Mouse (Mus musculus): ENCODE data around the gene Cacybp. TPM values are rescaled to one million over a fixed set of nuclear protein-coding genes. Genes with fewer than 3 reads are reported as not detected.

Gene Cacybp
- polyA plus RNA-seq, 1 experiment from 2014 or later = 279 TPM

Other genes with a start within 250 kb of the Cacybp start
- 2.8 and 2.9 TPM in 2 replicates for gene 4930523C07Rik, start 168.5 kb downstream of the Cacybp start, polyA plus RNA-seq (2014; fragmentation: Nextera tagmentation; extraction: Ambion mirVana)
- 0.09 TPM in 1 of 2 replicates, not detected in the other for gene Tnn, start 59.3 kb downstream of the Cacybp start, polyA plus RNA-seq (2014; fragmentation: Nextera tagmentation; extraction: Ambion mirVana)
- 132 and 145 TPM in 2 replicates for gene Mrps14, start 17.7 kb downstream of the Cacybp start, polyA plus RNA-seq (2014; fragmentation: Nextera tagmentation; extraction: Ambion mirVana)